Mouse (Mus musculus) T-helper 17 cell (primary cell): Measurements from ENCODE around the gene Cdcp1.

Experiments
- in situ Hi-C, 2 experiments: fragments of 300-600 bp; cut with MboI, MseI; formaldehyde crosslinking; loops; 1 replicate in 1 of 2; 2 replicates in 1 of 2; pipeline ENCODE4 v1.15.1; 2025; ENCODE audit warnings: high pct_unique_total_duplicates in 2 of 2

Cdcp1 gene

GRCm38 (mm10) chr9:123153121-123153520, 62.7 kb downstream of the Cdcp1 start:
- in situ Hi-C loops, result no loop called here

- in situ Hi-C loops, result no loop called here
These were observed 63.8 kb downstream of the Cdcp1 start for GRCm38 (mm10) chr9:123152026-123152425.

- in situ Hi-C loops, result no loop called here
These were observed 64.3 kb downstream of the Cdcp1 start for GRCm38 (mm10) chr9:123151561-123151960.

- in situ Hi-C loops, result no loop called here
These were observed 65.4 kb downstream of the Cdcp1 start, which contains the start of gene Clec3b for GRCm38 (mm10) chr9:123150241-123151020. TSS of gene Clec3b (plus strand) at chr9:123150946.

- in situ Hi-C loops, result no loop called here
These were observed 67.4 kb downstream of the Cdcp1 start for GRCm38 (mm10) chr9:123148430-123148829.

GRCm38 (mm10) chr9:123139887-123140614, 75.8 kb downstream of the Cdcp1 start:
- in situ Hi-C loops, result no loop called here

- in situ Hi-C loops, result no loop called here
These were observed 76.9 kb downstream of the Cdcp1 start for GRCm38 (mm10) chr9:123138891-123139474.

GRCm38 (mm10) chr9:123136953-123137682, 78.7 kb downstream of the Cdcp1 start:
- in situ Hi-C loops, result no loop called here

- in situ Hi-C loops, result no loop called here
These were observed 82.8 kb downstream of the Cdcp1 start for GRCm38 (mm10) chr9:123132994-123133393.

GRCm38 (mm10) chr9:123127663-123128062, 88.2 kb downstream of the Cdcp1 start:
- in situ Hi-C loops, result no loop called here

GRCm38 (mm10) chr9:123124413-123124981, 91.3 kb downstream of the Cdcp1 start:
- in situ Hi-C loops, result no loop called here

- in situ Hi-C loops, result no loop called here
These were observed 92.0 kb downstream of the Cdcp1 start for GRCm38 (mm10) chr9:123123571-123124412.

GRCm38 (mm10) chr9:123123017-123123416, 92.8 kb downstream of the Cdcp1 start:
- in situ Hi-C loops, result no loop called here
